Mouse (Mus musculus) cerebellum, postnatal 25 days (tissue): ENCODE results near the gene Clk1.
"Not testable (repeated sequence)": the region's sequence is repeated elsewhere in the genome, so short reads cannot be mapped to it uniquely, and the experiment has no call there.

Source experiments
- DNase-seq, 2 experiments: peaks; one replicate each; pipeline ENCODE4 v3.0.0; 2021; ENCODE audit warnings: mixed read lengths in 2 of 2

Gene Clk1

DNA sequence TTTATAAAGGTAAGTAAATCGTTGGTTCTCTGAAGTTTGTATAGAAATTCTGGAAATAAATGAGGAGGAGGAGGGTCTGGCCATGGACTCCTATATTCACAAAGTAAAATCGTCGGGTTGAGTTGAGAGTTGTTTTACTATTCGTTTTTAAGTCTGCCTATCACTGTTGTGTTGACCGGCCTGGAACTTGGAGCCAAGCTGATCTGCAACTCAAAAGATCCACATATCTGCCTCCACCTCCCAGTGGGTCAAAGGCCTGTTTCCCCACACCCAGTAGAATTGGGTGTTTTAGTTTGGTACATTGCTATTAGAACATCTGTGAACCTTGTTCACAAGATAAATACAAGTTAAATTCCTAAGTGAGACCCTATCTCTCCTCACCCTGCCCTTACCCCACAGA is 20.1 kb downstream of the Clk1 start:
- DNase-seq, result no peak

DNA sequence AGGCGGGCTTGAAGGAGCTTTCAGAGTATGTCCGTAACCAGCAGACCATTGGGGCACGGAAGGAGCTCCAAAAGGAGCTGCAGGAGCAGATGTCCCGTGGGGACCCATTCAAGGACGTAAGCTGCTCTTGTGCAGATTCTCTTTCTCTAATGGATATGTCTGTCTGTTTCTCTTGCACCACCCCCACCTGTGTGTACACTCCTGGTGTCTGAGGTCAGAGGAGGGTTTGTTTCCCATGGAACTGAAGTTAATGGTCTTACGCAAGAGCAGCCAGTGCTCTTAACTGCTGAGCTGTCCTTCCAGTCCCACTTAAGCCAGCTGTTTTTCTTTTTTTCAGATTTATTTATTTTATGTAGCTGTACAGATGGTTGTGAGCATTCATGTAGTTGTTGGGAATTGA is 22.5 kb downstream of the Clk1 start:
- DNase-seq, result no peak

DNA sequence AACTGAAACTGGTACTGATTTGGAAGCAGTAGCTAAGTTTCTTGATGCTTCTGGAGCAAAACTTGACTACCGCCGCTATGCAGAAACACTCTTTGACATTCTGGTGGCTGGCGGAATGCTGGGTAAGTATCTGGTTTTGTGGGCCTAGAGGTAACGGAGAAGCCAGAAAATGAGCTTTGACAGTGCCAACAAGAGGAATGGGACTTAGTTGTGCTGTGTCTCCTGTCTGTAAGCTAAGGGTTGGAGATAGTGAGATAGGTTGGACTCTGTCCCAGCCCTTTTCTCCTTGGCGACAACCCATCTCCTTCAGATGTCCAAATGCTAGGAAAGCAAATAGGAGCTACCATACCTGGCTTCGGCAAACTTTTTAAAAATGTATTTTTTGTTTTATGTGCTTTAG is 26.1 kb downstream of the Clk1 start:
- no peak for DNase-seq

DNA sequence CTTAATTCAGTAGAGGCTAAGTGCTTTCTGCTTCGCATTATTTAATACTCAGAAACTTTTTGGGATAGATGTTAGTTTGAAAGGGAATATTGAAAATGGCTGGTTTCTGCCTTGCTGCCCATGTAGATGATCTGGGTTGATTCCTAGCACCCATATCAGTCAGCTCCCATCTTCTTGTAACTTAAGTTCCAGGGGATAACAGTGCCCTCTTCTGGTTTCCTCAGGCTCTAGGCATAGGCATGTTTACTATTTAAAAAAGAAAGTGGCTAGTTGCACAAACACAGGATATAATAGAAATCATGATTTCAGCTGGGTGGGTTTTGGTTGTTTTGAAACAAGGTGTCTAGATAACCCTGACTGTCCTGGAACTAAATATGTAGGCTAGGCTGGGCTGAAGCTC is 27.7 kb downstream of the Clk1 start:
- DNase-seq, result no peak

DNA sequence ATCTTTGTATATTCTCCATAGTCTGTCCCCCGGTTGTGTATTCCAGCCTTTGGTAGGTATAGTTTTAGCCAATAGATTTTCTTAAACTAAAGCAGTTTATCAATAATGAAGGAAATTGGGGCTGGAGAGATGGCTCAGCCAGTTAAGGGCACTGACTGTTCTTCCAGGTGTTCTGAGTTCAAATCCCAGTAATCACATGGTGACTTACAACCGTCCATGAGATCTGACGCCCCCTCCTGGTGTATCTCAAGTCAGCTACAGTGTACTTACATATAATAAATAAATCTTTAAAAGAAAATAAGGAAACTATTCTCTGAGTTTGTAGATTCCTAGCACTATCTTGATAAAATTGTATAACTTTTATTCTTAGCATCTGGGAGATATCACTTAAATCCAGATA is 28.5 kb downstream of the Clk1 start:
- DNase-seq, result no peak

DNA sequence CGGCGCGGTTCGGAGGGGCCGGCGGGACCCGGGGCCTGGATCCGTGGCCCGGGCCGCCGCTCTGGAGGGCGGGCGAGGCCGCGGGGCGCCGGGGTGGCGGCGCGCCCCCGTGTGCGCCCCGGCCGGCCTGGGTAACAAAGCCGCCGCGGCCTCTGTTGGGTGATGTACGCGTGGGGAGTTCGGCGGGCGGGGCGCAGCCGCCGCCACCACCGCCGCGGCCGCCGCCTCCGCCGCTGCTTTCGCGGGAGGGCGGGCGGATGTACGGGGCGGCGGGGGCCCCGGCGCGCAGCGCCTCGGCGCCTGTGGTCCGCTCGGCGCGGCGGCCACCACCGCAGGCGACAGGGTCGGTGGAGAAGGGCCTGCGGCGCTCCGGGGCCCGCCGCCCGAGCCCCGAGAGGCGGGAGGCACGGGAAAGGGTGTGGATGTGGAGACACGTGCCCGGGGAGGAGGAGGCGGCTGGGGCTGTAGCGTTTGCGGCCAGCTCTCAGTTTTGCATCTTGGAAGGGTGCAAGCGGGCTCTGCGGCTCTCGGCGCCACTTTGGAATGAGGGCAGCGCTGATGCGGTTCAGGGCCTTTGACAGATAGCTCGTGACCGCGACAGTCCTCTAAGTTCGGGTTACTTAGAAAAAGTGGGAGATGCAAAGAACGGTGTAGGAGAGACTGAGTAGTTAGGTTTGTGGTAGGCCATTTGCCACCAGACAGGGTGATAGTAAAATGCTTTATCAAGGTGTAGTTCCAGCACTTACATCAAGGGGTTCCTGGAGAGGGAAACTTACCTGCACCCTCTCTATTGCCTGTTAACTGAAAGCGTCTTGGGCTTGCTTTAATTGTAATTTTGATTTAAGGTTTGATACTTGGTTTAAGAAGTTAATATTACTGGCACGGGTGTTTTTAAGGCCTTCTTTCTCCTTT is 30.3 kb downstream of the Clk1 start:
- peak; percentile 58 to 69 for DNase-seq

DNA sequence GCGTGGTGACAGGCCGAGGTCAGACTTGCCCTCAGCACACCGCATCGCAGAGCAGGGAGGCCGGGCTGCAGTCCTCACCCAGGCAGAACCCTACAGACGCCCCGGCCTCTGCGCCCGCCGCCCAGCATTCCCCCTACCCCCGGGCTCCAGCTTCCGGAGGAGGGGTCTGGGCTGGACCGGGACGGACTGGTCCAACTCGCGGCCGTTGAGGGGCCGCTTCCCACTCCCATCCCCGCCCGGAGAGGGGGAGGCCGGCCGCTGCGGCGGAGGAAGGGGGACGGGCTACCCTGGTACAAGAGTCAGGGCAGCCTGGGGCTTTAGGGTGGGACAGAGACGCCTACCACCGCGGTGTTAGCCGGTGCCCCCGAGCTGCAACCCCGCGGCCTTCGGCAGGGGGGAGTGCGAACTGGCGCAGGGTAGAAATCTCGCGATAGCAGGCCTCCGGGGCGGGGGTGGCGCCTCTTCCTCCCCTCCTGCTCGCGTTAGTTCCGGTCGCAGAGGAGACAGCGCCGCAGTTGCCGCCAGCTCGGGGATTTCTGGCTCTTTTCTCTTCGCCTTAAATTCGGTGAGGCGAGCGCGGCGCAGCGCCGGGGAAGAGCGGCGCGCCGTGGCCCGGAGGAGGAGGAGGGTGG is 31.1 kb downstream of the Clk1 start, which contains the start of gene Bzw1:
TSS of gene Bzw1 (plus strand) at position 247 of the 632 bp plus-strand sequence.
- DNase-seq, result peak; percentile 95 to 96

DNA sequence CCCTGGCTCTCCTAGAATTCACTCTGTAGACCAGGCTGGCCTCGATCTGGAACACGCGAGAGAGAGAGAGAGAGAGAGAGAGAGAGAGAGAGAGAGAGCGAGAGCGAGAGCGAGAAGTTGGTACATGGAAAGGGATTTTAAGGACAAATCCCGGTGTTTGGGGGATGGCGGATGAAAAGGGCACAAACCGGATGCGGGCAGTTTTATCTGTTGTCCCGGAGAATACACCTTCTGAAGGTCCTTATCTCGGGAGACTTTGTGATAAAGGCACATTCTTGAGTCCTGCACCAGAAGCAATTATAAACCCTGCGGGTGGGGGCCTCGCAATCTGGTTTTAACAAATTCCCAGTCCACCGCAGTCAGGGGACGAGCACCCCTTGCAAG is 31.6 kb downstream of the Clk1 start:
- DNase-seq, result no peak

DNA sequence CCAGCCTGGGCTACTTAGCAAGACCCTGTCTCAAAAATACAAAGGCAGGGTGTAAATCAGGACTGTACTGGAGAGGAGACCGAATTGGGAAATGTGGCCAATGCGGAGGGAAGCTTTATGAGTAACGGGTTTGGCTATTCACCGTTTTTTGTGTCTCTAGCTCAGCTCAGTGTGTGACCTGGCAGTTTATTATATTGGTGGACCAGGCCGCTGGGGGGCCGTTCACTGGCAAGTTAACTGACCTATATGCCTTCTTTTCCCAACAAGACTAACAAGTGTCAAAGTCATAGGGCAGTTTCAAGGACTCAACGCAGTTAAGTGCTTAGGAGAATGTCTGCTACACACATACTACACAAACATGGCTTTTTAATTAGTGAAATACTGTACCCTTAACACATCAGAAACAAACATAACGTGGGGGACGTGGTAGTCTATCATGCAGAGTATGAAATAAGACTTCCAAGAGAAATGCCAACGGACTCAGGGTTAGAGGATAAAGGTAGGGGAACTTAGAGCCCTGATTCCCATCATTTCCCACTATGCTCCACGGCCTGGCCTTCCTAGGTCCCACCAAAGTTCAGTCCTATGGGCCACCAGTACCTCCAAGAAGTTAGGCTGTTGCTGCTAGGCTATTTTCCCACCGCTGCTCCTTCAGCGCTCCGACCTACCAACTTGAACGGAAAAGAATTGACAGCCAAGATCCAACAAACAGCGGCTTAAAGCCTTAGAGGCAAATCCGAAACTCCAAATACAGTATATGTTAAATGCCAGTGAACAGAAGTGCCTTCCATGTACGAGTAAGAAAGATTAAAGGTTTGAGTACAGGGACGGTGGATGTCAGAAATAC is 32.2 kb downstream of the Clk1 start:
- peak in 1 of 2 experiments; percentile 20 for DNase-seq

DNA sequence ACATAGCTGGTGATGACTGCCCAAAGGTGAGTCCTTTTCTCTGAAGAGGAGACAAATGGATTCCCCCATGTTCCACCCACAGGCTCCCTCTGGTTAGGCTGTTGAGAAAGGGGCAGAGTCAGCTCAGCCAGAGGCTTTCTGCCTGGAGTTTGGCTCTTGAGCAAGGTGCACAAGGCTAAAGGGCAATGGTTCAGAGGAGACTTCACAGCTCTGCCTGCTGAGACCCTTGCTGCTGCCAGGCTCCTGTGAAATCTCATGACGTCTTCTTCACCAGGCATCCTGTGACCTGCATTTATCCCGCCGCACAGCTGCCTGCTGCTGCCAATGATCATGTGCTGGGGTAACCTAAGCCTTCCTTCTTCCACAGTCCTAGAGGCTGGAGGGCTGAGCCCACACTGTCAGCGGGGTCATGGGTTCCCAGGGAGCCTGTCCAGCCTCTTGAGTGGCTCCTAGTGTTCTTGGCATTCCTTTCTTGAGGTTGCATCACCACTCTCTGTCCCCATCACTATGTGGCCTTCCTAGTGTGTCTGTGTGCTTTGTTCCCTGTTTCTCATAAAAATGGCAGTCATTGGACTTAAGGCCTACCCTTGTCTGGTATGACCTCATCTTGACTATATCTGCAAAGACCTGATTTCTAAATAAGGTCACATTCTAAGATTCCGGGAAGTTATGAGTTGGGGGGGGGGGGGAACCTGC is 41.1 kb downstream of the Clk1 start:
- no peak for DNase-seq

DNA sequence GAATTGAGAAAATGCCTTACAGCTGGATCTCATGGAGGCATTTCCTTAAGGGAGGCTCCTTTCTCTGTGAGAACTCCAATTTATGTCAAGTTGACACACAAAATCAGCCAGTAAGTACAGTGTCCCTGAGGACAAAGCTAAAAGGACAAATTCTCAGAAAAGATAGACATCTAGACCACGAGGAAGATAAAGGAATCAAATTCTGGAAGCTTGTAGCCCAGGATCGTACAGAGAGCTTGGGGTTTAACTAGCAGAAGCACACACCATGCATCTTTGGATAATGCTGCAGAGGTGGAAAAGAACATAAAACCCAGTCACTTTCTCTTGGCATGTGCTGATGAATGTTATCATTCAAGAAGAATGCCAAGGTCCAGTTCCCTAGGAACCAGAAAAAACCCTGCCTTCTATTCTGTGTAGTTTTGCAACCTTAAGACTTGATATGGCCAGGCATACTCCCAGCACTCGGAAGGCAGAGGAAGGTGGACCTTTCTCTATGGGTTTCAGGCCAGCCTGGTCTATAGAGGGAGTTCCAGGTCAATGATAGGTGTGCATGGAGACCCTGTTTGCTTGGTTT is 48.2 kb downstream of the Clk1 start:
- DNase-seq, result no peak

DNA sequence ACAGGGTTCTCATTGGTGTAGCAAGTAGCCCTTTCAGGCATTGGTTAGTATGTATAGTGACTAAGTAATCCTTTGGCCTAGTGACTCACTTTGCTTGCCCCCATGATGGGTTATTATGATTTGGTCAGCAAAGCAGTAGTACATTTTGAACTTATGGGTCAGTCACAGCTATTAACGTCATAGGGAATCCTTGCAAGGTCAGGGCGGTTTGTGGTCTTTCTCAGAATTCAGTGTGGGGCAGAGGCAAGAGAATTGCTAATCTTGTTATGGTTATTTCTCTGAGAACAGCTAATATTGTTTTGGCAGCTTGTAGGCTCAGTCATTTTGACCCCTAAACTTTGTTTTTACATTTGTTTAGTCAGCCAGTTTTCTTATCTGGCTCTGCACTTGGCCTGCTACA is 49.6 kb downstream of the Clk1 start:
- not testable (repeated sequence) for DNase-seq

DNA sequence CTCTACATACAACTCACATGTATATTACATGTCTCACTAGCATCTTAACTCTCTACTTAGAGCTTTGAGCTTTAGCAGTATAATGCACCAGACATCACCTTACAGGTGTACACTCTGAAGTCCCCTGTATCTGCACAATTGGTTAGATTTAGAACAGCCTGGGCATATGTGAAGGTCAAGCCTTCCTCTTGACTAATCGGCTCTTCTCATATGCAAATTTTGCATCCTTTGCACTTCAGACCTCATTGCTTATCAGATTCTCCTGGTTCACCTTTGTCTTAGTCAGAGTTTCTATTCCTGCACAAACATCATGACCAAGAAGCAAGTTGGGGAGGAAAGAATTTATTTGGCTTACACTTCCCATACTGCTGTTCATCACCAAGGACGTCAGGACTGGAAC is 54.1 kb downstream of the Clk1 start:
- DNase-seq, result no peak

DNA sequence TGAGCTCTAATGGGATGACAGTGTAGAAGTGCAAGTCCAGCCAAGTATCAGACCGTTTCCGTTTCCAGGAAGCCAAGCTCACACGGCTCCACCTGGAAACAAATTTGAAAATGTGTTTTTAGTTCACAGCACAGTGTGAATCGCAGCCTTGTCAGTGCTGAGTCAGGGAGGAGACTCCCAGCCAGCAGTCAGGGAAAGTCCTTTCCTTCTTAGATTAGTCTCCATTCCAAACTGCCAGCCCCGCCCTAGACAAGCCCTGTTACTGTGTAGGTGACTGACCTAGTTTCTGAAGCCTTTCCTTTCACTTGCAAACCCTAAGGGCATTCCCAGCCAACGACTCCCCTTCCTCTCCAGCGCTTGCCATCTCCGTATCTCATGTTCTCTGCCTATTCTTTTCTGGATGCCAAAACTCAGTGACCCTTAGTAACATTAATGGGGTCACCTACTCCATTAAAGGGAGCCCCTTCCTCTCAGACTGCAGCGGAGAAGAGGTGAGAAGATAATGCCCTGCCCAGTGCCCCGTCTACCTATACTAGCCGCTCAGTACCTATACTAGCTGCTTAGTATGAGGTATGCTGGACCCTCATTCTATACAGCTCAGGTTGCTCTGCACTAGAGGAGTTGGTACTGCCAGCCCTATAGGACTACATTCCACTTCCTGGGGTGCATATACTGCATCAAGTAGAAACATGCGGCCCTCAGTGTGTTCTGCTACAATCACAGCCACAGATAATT is 57.0 kb downstream of the Clk1 start:
- DNase-seq, result peak in 1 of 2 experiments; percentile 33

DNA sequence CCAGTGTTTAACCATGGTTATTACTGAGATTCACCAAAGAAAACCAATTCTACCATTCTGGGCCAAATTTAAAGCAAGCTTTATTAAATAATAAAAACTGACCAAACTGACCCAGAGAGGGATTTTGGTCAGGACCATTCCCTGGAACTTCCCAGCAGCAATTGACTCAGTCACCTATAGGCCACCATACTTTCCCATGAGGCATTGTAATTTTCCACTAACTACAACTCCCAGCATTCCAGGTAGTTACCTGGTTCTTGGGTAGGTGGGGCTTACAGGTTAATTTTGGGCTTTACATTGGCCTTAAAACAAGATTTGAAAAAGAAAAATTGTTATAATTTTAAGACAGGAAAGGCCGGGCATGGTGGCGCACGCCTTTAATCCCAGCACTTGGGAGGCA is 58.0 kb downstream of the Clk1 start:
- DNase-seq, result no peak

DNA sequence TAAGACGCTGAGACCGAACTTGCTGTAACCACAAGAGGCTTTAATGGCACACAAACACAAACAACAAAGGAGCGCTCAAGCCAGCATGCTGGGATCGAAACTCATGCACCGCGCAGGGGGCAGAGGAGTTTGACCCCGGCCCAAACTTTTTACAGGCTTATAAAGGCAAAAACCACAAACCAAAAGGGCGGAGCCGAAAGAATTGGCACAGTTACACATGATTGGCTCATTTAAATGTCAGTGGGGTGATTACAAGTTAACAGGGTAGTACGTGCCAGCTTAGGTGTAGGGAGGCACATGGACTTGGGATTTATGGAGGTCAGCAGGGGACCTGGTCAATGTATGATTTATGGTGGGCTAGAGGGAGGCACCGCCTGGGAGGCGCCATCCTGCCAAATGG is 59.3 kb downstream of the Clk1 start:
- no peak for DNase-seq

DNA sequence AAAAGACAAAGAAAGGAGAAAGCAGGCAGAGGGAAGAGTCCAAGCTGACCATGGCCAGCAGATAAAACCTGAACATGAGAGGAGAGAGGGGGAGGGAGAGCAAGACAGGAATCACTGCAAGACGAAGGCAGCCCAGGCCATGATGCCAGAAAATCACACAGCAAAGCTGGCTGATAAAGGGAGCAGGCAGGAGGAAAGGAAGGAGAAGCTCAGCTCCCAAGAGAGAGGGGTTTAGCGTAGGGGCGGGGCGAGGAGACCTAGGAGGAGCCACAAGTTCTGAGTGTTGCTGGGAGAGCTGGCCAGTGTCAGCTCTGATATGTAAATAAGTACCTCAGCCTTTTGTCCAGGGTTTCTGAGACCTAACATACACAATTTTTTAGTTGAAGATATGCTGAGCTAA is 61.6 kb downstream of the Clk1 start:
- no peak for DNase-seq
